Mouse (Mus musculus): ENCODE measurements at regions not wholly inside any gene's neighbourhood (a gene's known extent, or its start where the extent isn't known, plus 50 kb on each side); places are given as distances from the start of the nearest gene placed in this dataset.

GRCm38 (mm10) chr2:178745296-178746015, 315.1 kb downstream of the Cdh26 start:
- TF ChIP-seq CTCF (IDR thresholded peaks at IDR 0.05; ENCODE audit: low read depth) = no peak
- no peak for TF ChIP-seq EP300 (optimal IDR thresholded peaks at IDR 0.05)
